Mouse (Mus musculus) stomach, embryonic 16.5 days (tissue): ENCODE results near the gene Mn1. TPM values are rescaled to one million over a fixed set of nuclear protein-coding genes. Genes with fewer than 3 reads are reported as not detected.
A peak's percentile ranks its signal among the peaks of the same experiment; 100 is the strongest.

Source experiments
- ATAC-seq: fragments of 200-750 bp; cut with Nextera tagmentation; 2 replicates; pipeline ENCODE4 v1.8.0; 2017; ENCODE audit warnings: moderate number of reproducible peaks, moderate TSS enrichment; ENCODE audit not compliant: insufficient read depth, low FRiP score
- H3K27ac ChIP-seq: fragments of 300-500 bp; sonication (generic); 2 replicates; pipeline ENCODE4 v1.5.1; 2014; ENCODE audit warnings: low read length
- H3K27me3 ChIP-seq: fragments of 300-500 bp; sonication (generic); 2 replicates; pipeline ENCODE4 v1.6.1; 2014; ENCODE audit warnings: low read length, control low read depth, mixed read lengths; ENCODE audit not compliant: control insufficient read depth, insufficient read depth
- H3K36me3 ChIP-seq: fragments of 300-500 bp; sonication (generic); 2 replicates; pipeline ENCODE4 v1.6.1; 2014; ENCODE audit warnings: low read length; ENCODE audit not compliant: control insufficient read depth, insufficient read depth
- H3K4me1 ChIP-seq: fragments of 300-500 bp; sonication (generic); 2 replicates; pipeline ENCODE4 v1.6.1; 2014; ENCODE audit warnings: low read length, control low read depth, mixed read lengths; ENCODE audit not compliant: control insufficient read depth, insufficient read depth
- H3K4me2 ChIP-seq: fragments of 300-500 bp; sonication (generic); 2 replicates; pipeline ENCODE4 v1.6.1; 2014; ENCODE audit warnings: low read depth, low read length, mixed read lengths
- H3K4me3 ChIP-seq: fragments of 300-500 bp; sonication (generic); replicated peaks from 2 replicates; pipeline ENCODE4 v1.5.1; 2014; ENCODE audit warnings: mild to moderate bottlenecking, low read length
- H3K9ac ChIP-seq: fragments of 300-500 bp; sonication (generic); 2 replicates; pipeline ENCODE4 v1.6.1; 2014; ENCODE audit warnings: low read length
- H3K9me3 ChIP-seq: fragments of 300-500 bp; sonication (generic); replicated peaks from 2 replicates; pipeline ENCODE4 v1.6.1; 2016; ENCODE audit warnings: low read length, control low read depth; ENCODE audit not compliant: control insufficient read depth
- WGBS: fragments of 180-500 bp; shearing (Covaris S2); extraction: QIAGEN DNeasy Blood & Tissue Kit; methylation state at CpG from one replicate; pipeline ENCODE4 v1.1.7; 2014; 5-methylcytosine and 5-hydroxymethylcytosine counted together
- polyA plus RNA-seq: library from polyadenylated mRNA; unstranded; fragments of >200 nt; fragmentation: Nextera tagmentation; extraction: Ambion mirVana; gene quantifications from 2 replicates; pipeline ENCODE4 v1.2.1, GENCODE M21; 2015

Gene Mn1
- polyA plus RNA-seq, 1 experiment from 2014 or later, result 11.1 TPM

GRCm38 (mm10) chr5:111437205-111437604 lies 20.0 kb downstream of the Mn1 start:
- no peaks in the 10 kb centered on the region for H3K27me3 ChIP-seq
- no peaks in the 10 kb centered on the region for H3K36me3 ChIP-seq
- H3K9me3 ChIP-seq, result no peaks in the 10 kb centered on the region
- H3K9ac ChIP-seq, result no peak overlapping the region
- no peak overlapping the region for H3K4me2 ChIP-seq
- no peak overlapping the region for H3K4me3 ChIP-seq
- 52% methylated on average over 7 of the region's 7 CpGs for WGBS
- H3K27ac ChIP-seq, result no peak overlapping the region
- peaks cover 21% of the 10 kb centered on the region for H3K4me1 ChIP-seq
- ATAC-seq, result no peak

DNA sequence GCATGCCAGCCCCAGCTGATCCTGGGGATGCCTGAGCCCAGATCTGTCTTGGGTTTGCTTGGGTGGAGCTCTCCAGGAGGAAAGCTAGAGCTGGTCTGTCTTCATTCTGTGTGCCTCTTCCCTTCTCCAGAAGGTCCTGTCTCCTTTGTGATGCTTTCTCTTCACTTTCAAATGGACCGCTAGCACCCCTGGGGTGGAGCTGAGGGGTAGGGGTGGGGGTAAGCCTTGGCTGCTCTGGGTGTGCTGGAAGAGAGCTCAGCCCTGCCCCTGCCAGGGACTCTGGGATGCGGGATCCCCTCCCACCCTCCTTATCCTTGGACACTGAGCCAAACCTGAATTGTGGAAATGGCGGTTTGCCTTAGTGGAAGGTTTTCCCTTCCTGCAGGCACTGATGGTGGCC lies 21.2 kb downstream of the Mn1 start:
- H3K4me1 ChIP-seq, result peaks cover 15% of the 10 kb centered on the region
- no peak overlapping the region for H3K4me2 ChIP-seq
- ATAC-seq, result no peak; the same call in 1 of the 2 replicates
- 81% methylated on average over 3 of the region's 3 CpGs for WGBS
- H3K9ac ChIP-seq, result no peak overlapping the region
- no peak overlapping the region for H3K4me3 ChIP-seq
- no peaks in the 10 kb centered on the region for H3K36me3 ChIP-seq
- no peak overlapping the region for H3K27ac ChIP-seq
- H3K27me3 ChIP-seq, result no peaks in the 10 kb centered on the region
- no peaks in the 10 kb centered on the region for H3K9me3 ChIP-seq

DNA sequence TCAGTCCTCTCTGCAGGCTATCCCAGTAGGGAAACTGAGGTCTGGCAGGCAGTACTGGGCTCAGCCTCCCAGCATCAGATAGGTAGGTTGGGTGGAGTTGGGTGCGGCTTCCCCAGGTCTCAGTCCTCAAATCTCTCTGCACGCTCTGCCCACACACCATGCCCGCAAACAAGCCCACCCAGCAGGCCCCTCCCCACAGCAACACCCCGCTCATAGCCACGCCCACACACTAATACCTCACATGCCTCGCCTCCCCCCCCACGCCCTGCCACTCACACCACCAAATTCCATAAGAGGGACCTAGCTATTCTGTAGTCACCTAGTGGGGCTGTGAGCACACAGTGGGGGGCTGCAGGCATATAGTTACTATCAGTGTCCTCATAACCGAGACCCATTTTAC lies 21.7 kb downstream of the Mn1 start:
- Histone ChIP-seq H3K9me3 (no peaks in the 10 kb centered on the region), H3K4me3 (no peak overlapping the region), H3K27me3 (no peaks in the 10 kb centered on the region), H3K36me3 (no peaks in the 10 kb centered on the region), H3K4me1 (peaks cover 10% of the 10 kb centered on the region), H3K9ac (no peak overlapping the region), H3K27ac (no peak overlapping the region), H3K4me2 (no peak overlapping the region)
- ATAC-seq, result peak; percentile 10; the same call in 1 of the 2 replicates
- 83% methylated on average over 8 of the region's 8 CpGs for WGBS

GRCm38 (mm10) chr5:111440264-111440663 lies 23.1 kb downstream of the Mn1 start:
- H3K9me3 ChIP-seq, result no peaks in the 10 kb centered on the region
- H3K9ac ChIP-seq, result no peak overlapping the region
- H3K36me3 ChIP-seq, result no peaks in the 10 kb centered on the region
- ATAC-seq, result no peak
- WGBS, result 76% methylated on average over 4 of the region's 4 CpGs
- no peaks in the 10 kb centered on the region for H3K27me3 ChIP-seq
- no peaks in the 10 kb centered on the region for H3K4me1 ChIP-seq
- H3K27ac ChIP-seq, result no peak overlapping the region
- H3K4me2 ChIP-seq, result no peak overlapping the region
- H3K4me3 ChIP-seq, result no peak overlapping the region

GRCm38 (mm10) chr5:111442151-111442871 lies 25.1 kb downstream of the Mn1 start:
- H3K9me3 ChIP-seq, result no peaks in the 10 kb centered on the region
- H3K4me2 ChIP-seq, result no peak overlapping the region
- WGBS, result 72% methylated on average over 11 of the region's 11 CpGs
- H3K36me3 ChIP-seq, result no peaks in the 10 kb centered on the region
- no peaks in the 10 kb centered on the region for H3K4me1 ChIP-seq
- H3K27me3 ChIP-seq, result no peaks in the 10 kb centered on the region
- H3K4me3 ChIP-seq, result no peak overlapping the region
- ATAC-seq, result no peak
- H3K27ac ChIP-seq, result no peak overlapping the region
- H3K9ac ChIP-seq, result no peak overlapping the region

- H3K4me3 ChIP-seq, result no peak overlapping the region
These were observed 26.5 kb downstream of the Mn1 start for GRCm38 (mm10) chr5:111443636-111444035.

DNA sequence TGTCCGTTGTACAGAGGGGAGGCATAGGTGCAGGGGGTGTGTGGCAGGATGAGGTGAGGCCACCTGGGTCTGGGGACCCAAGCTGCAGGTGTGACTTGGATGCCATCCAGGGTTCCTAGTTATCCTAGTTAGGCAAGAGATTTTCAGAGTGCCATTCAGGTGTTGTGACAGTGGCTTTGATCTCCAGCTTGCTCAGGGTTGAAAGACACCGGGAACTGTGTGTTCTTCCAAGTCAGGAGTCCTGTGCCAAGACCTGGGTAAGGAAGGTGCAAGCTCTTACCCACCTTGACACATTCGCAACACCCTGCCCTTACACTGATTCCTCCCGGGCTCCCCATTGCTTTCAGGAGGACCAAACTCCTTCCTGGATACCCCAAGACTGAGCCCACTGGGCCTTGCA lies 27.2 kb downstream of the Mn1 start:
- Histone ChIP-seq H3K4me1 (no peaks in the 10 kb centered on the region), H3K27me3 (no peaks in the 10 kb centered on the region), H3K27ac (no peak overlapping the region), H3K9me3 (no peaks in the 10 kb centered on the region), H3K4me3 (no peak overlapping the region), H3K36me3 (no peaks in the 10 kb centered on the region), H3K9ac (no peak overlapping the region), H3K4me2 (no peak overlapping the region)
- no peak for ATAC-seq
- 79% methylated on average over 4 of the region's 4 CpGs for WGBS

More at GRCm38 (mm10) chr5:111443636-111444035, 26.5 kb downstream of the Mn1 start:
- Histone ChIP-seq H3K27me3 (no peaks in the 10 kb centered on the region), H3K9ac (no peak overlapping the region), H3K9me3 (no peaks in the 10 kb centered on the region), H3K36me3 (no peaks in the 10 kb centered on the region), H3K4me1 (no peaks in the 10 kb centered on the region), H3K4me2 (no peak overlapping the region), H3K27ac (no peak overlapping the region)
- WGBS, result 93% methylated on average over 3 of the region's 3 CpGs
- no peak for ATAC-seq

GRCm38 (mm10) chr5:111446652-111447051 lies 29.5 kb downstream of the Mn1 start:
- ATAC-seq, result no peak

DNA sequence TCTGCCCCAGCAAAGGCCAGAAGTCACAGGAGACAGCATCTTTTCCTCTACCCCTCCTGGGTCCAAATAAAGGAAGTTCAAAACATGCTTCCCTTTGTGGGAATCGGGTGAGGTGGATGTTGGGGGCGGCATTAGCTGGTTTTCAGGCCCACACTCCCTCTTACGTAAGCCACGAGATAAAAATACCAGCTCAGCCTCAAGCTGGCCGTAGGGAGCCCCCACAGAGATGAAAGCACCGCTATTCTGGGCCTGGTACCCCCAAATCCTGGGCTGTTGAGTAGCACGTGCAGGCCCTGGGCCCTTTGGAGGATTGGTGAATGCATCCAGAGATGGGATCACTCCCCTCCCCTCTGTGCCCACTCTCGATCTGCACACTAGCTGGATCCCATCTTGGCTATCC lies 32.5 kb downstream of the Mn1 start:
- Histone ChIP-seq H3K4me2 (no peak overlapping the region), H3K4me1 (no peaks in the 10 kb centered on the region), H3K4me3 (no peak overlapping the region), H3K27me3 (no peaks in the 10 kb centered on the region), H3K36me3 (no peaks in the 10 kb centered on the region), H3K9me3 (no peaks in the 10 kb centered on the region), H3K27ac (no peak overlapping the region), H3K9ac (no peak overlapping the region)
- no peak for ATAC-seq
- WGBS, result 63% methylated on average over 8 of the region's 8 CpGs

More at GRCm38 (mm10) chr5:111446652-111447051, 29.5 kb downstream of the Mn1 start:
- H3K27ac ChIP-seq, result no peak overlapping the region
- no peak overlapping the region for H3K4me3 ChIP-seq
- H3K36me3 ChIP-seq, result no peaks in the 10 kb centered on the region
- no peak overlapping the region for H3K9ac ChIP-seq
- no peaks in the 10 kb centered on the region for H3K27me3 ChIP-seq
- no peaks in the 10 kb centered on the region for H3K9me3 ChIP-seq
- no peak overlapping the region for H3K4me2 ChIP-seq
- WGBS, result 64% methylated on average over 7 of the region's 7 CpGs
- H3K4me1 ChIP-seq, result no peaks in the 10 kb centered on the region
